Mouse (Mus musculus): ENCODE data around the gene Slc41a3.

- TF ChIP-seq GATA1 (IDR thresholded peaks at IDR 0.05; ENCODE audit: low read length) (peak; percentile 90), TAL1 (IDR thresholded peaks at IDR 0.05; ENCODE audit: low read length) (peak; percentile 80)
Measured at GRCm38 (mm10) chr6:90622758-90623455, 18.4 kb downstream of the Slc41a3 start.

Measured in erythroblast, embryonic 14.5 days (primary cell).